Mouse (Mus musculus) left cerebral cortex, postnatal 36 days (tissue): Measurements from ENCODE around the gene Dnttip2. TPM values are rescaled to one million over a fixed set of nuclear protein-coding genes. Genes with fewer than 3 reads are reported as not detected.

Experiments used
- DNase-seq, 2 experiments: peaks; one replicate each; pipeline ENCODE4 v3.0.0; 2021 to 2022; ENCODE audit warnings: low spot score in 2 of 2, mixed read lengths in 1 of 2
- intact Hi-C: fragments of 180-260 bp; cut with DNase I; formaldehyde crosslinking; loops from one replicate; pipeline ENCODE4 v1.15.1; 2025
- microRNA-seq: library from miRNA; unstranded; fragments of <30 nt; microRNA quantifications from one replicate; pipeline ENCODE4 v1.2.0, GENCODE M21; 2022
- total RNA-seq, 2 experiments: library from RNA; stranded (reverse); gene quantifications; 2 replicates each; pipeline ENCODE4 v1.2.3; 2021

Dnttip2 gene
- total RNA-seq, 2 experiments from 2014 or later = 22.9 to 28.7 TPM

DNA sequence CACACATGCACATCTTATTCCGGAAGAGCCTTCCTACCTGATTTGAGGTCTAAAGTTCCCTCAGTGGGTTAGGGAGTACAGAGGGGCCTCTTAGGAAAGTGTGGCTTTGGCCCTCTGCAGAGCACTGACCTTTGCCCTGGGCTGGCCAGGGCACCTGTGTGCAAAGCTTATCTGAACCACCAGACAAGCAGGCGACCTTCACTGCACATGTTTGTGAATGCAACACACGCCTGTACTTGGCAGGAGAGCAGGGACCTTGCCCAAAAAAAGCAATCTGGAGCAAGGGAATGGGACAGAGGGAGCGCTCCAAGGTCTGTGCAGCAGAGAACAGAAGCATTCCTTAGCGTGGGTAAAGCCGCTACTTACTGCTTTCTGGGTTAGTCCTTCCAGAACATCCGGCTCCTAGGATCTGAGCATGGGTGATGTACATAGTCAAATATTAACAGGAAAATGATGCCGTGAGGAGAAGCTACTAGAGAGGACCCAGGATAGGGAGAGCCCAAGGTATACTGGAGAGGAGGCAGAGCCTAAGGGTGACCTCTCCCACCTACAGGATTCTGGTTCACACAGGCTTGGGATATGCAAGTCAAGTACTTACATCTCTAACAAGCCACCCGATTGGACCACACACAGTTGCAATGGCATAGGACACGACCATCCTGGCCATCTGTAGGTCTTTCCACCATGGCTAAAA is 38.9 kb downstream of the Dnttip2 start:
- intact Hi-C loops = loop anchor here (1.0 to 2.0 kb wide), 2 partner anchors 153 to 326 kb away; no protein-coding TSS in a partner anchor
- no peak for DNase-seq

DNA sequence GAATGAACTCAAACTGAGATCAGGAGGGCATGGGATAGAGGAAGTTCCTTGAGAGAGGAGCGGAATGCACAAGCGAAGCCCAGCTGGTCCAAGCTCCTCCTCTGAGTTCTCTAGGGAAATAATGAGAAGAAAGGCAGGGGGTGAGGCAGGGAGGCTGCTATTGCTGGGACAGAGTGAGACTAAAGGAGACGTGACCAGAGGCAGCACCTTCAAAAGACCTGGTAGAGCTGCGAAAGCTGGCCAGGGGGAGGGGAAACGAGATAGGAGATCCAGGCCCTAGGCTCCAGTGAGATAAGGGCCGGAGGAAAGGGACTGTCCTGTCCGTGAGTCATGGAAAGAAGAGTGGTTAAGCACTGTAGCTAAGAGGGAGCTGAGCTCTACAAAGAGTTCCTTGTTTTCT is 39.7 kb downstream of the Dnttip2 start:
- no peak for DNase-seq
- intact Hi-C loops = loop anchor here (2.0 kb wide), 1 partner anchor 325 kb away; no protein-coding TSS in a partner anchor

DNA sequence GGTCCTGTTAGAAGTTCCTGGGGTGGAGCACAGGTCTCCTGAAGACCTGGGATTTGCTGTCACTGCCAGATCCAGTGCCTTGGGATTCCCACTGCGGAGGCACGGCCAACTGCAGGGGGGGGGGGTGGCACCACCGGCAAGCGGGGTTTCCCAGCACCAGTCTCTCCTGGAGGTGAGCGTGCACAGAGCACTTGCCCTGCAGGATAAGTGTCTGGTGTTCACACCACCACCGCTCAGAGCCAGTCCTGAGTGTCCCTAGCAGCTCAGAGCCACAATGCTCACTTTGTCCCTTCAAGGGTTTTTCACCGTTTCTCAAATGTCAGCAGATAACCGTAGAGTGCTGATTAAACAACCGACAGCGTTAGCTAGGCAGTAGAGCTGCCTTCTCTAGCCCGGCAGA is 42.4 kb downstream of the Dnttip2 start:
- DNase-seq = no peak

DNA sequence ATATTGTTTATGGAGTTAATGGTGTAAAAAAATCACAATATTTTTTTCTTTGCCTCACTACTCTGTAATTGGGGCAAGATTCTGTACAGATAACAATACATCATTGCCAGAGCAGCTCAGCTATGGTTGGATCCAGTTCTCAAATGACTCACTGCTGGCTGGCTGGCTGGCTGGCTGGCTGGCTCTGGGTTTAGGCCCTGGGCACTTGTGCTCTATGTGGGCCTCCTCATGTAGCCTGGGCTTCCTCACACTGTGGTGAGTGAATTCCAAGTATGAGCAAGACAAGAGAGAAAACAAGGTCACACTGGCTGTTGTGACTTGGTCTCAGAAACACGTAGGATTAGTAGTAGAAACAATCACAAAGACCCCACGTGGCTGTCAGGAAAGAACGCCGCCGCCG is 43.2 kb downstream of the Dnttip2 start:
- intact Hi-C loops = no loop called here
- no peak for DNase-seq

More for the DNA sequence above, 42.4 kb downstream of the Dnttip2 start:
- intact Hi-C loops = no loop called here

DNA sequence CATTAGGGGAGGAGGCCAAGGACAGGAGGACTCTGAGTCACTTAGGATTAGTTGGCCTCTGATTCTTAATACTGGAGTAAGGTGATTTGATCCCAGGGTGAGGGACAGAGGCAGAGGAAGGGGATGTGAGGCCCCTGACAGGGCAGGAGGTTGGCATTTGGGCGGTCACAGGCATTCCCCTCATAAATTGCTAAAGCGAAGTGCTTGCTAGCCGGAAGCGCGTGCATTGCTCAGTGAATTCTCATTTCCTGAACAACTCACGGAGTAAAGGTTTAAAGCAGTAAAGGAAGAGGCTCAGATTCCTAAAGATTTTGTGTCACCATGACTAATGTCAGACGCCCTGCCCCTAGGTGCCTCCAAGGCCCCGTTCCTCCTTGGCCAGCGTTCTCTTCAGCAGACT is 48.0 kb downstream of the Dnttip2 start:
- DNase-seq = no peak
- intact Hi-C loops = no loop called here

DNA sequence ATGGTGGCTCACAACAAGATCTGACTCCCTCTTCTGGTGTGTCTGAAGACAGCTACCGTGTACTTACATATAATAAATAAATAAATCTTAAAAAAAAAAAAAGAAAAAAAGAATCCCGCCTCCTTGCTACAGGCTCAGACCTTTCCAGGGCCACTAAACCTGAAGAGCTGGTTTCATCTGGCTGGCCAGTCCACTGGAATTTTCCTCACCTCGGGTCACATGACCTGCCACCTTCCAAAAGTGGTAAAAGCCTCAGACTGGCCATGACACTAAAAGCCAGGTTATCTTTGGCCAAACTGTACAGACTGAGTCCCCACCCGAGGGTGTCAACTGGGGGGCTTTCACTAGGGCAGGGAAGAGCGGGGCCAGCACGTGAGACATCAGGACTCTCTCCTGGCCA is 49.7 kb downstream of the Dnttip2 start:
- intact Hi-C loops = no loop called here
- no peak for DNase-seq

DNA sequence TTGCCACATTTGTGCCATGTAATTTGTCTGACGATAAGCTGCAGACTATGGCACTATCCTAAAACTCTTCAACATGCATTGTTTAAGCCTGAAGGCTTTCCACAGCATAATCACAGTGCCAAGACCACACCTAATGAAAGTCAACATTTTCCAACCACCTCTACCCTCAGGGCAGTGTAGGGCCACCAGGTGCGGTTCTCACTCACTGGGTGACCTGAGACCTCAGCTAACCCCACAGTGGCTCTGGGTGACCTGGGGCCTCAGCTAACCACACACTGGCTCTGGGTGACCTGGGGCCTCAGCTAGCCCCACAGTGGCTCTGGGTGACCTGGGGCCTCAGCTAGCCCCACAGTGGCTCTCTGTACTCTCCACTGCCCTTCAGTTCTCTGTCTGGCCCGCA is 50.3 kb downstream of the Dnttip2 start:
- intact Hi-C loops = no loop called here
- DNase-seq = no peak

DNA sequence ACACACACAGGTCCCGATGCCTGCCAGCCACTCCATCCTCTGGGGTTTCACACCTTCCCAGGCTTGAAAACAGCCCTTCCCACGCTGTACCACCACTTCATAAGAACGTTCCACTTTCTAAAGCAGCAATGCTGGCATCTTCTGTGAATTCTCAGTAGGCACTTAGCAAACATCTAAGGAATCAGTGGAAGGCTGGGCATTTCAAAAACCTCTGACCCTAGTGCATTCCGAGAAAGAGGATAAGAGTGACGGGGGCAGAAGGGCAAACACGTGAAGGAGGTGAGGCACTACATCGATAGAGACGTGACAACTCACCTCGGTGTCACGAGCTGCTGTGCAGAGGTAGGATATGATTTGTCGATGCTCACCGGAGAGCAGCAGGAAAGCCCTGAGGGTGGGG is 56.3 kb downstream of the Dnttip2 start:
- DNase-seq = no peak
- intact Hi-C loops = no loop called here

DNA sequence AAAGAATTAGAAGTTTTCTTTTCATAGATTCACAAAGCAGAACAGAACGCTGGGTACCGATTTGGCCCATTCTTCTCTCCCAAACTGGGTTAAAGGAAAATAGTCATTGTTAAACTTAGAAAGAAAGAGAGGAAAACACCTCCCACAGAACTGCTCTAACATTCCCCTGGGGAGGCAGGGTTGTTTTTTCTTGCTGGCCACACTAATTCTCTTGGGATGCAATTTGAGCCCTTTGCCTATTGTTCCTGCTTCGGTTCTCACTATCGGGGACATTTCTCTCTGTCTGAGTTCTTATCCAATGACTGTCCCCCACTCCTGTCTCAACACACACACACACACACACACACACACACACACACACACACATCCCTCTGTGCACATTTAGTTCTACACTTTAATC is 59.3 kb downstream of the Dnttip2 start:
- intact Hi-C loops = no loop called here
- DNase-seq = no peak

DNA sequence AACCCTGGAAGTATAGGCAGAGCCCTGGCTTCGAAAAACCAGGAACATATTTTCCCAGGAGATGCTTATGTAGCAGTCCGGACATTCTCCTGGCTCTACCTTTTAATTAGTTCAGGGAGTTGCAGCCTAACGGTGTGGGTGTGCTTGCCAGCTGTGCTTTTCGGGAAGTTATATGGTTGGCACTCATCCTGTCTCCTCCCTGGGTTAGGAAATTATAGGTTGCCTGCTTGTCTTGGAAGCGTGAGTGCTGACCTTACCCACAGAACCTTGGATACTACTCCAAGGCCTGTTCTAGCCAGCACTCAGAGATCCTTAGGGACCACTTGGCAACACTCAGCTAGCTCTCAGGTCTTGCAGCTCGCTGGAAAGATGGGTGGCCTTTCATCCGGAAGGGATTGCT is 59.7 kb downstream of the Dnttip2 start:
- no peak for DNase-seq

DNA sequence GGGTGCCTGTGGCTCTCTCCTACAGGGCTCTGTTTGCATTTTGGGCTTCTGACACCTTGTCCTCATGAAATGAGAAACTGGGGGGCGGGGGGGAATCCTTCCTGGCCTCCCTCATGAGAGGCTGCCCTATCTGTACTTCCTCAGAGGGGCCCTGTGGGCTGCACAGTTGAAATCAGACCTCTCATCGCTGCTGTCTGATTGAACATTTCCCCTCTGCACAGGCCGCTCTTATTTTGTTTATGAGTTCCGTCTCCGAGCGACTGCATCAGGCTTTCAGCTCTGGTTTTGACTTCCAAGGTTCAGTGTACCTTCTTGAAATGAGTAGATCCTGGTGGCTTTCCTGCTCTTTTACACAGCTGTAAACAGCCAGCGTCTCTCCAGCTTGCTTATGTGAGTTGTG is 60.2 kb downstream of the Dnttip2 start:
- intact Hi-C loops = no loop called here

More for the DNA sequence above, 59.7 kb downstream of the Dnttip2 start:
- intact Hi-C loops = no loop called here

More for the DNA sequence above, 60.2 kb downstream of the Dnttip2 start:
- DNase-seq = no peak

Small RNAs within 50 kb of the gene (microRNA-seq; reads per million reads assigned to microRNA genes)
- not detected for gene Gm22903
- 1,451 reads per million, percentile 82 among the genes with 10 or more reads in this experiment for gene Mir760

Other genes with a start within 250 kb of the Dnttip2 start
- 1 to 10 TPM; 2.4 to 3.5 TPM for gene Abca4, start 229.9 kb upstream of the Dnttip2 start, total RNA-seq
- gene Gclm, start 28.8 kb upstream of the Dnttip2 start, total RNA-seq = 10 to 100 TPM; 68.8 to 83.6 TPM
- 10 to 100 TPM; 14.5 to 17.0 TPM for gene Bcar3, start 19.7 kb downstream of the Dnttip2 start, total RNA-seq